Mouse (Mus musculus): ENCODE measurements around the gene Fgfr2. TPM values are rescaled to one million over a fixed set of nuclear protein-coding genes. Genes with fewer than 3 reads are reported as not detected.

The Fgfr2 gene
- polyA plus RNA-seq, 1 experiment from 2014 or later, result not detected

- no peak overlapping the region for H3K4me3 ChIP-seq (ENCODE audit: inconsistent target)
- no peaks in the 10 kb centered on the region for H3K36me3 ChIP-seq (ENCODE audit: inconsistent target)
- H3K27ac ChIP-seq, result no peak overlapping the region
- H3K79me2 ChIP-seq (ENCODE audit: inconsistent target), result no peaks in the 10 kb centered on the region
- WGBS (ENCODE audit: missing documents), result 87% methylated on average over 4 of the region's 4 CpGs
Observed at GRCm38 (mm10) chr7:130741099-130741498, 2382.1 kb downstream of the Fgfr2 start.

- no peak overlapping the region for H3K4me3 ChIP-seq (ENCODE audit: inconsistent target)
- H3K27ac ChIP-seq, result no peak overlapping the region
- H3K79me2 ChIP-seq (ENCODE audit: inconsistent target), result no peaks in the 10 kb centered on the region
- WGBS (ENCODE audit: missing documents), result 100% methylated on average over 2 of the region's 2 CpGs
- H3K36me3 ChIP-seq (ENCODE audit: inconsistent target), result no peaks in the 10 kb centered on the region
Observed at GRCm38 (mm10) chr7:130734195-130734787, 2388.9 kb downstream of the Fgfr2 start.

DNA sequence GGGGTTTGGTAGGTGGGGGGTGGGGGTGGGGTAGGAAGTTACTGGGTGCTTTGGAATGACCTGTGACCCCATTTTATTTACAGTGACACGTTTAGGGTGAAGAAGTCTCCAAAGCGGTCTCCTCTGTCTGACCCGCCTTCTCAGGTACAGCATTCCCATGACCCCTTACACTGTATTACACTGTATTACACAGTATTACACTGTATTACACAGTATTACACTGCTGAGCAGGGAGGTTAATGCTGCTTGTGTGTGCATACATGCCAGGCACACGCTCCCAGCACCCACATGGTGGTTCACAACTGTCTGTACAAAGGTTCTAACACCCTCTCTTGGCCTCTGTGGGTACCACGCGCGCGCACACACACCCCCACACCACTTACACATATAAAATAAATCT, 2389.7 kb downstream of the Fgfr2 start:
- WGBS (ENCODE audit: missing documents), result 91% methylated on average over 8 of the region's 8 CpGs
- H3K36me3 ChIP-seq (ENCODE audit: inconsistent target), result no peaks in the 10 kb centered on the region
- no peak overlapping the region for H3K27ac ChIP-seq
- no peak overlapping the region for H3K4me3 ChIP-seq (ENCODE audit: inconsistent target)
- no peaks in the 10 kb centered on the region for H3K79me2 ChIP-seq (ENCODE audit: inconsistent target)

DNA sequence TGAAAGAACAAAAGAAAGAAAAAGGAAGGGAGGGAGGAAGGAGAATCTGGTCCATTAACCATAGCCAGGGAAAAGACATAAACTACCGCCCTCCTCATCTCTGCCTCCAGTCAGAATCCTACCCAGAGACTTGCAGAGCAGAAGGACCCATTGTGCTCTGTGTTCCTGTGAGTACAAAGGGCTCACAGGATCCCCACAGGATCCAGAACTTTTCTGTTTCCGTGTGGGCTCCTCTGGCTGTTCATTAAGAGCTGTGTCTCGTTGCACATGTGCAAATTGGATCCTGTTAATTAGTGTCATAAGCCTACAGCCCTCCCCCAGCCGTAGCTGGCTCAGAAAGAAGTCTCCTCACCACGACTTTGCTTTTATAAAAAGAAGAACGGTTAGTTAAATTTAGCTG, 2390.2 kb downstream of the Fgfr2 start:
- no peak overlapping the region for H3K27ac ChIP-seq
- H3K36me3 ChIP-seq (ENCODE audit: inconsistent target), result no peaks in the 10 kb centered on the region
- WGBS (ENCODE audit: missing documents), result 84% methylated on average over 6 of the region's 6 CpGs
- no peaks in the 10 kb centered on the region for H3K79me2 ChIP-seq (ENCODE audit: inconsistent target)
- H3K4me3 ChIP-seq (ENCODE audit: inconsistent target), result no peak overlapping the region

DNA sequence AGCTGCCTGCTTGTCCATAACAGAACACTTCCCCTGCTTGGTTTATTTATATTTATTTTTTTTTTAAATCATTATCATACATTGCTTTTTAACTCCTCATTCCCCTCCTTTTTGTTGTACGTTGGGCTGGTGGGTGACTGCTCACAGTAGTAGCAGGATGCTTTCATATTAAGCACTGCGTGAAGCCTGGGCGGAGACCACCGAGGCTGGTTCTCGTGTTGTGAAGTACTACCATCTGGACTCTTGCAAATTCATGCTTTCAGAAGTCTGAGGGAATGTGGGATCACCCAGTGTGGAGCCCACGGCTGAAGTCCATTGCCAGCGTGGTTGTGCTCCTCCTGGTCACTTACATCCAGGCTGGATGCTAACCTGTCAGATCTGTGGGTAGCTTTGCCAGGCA, 2391.4 kb downstream of the Fgfr2 start:
- Histone ChIP-seq H3K36me3 (ENCODE audit: inconsistent target) (no peaks in the 10 kb centered on the region), H3K4me3 (ENCODE audit: inconsistent target) (no peak overlapping the region), H3K79me2 (ENCODE audit: inconsistent target) (no peaks in the 10 kb centered on the region), H3K27ac (no peak overlapping the region)
- 96% methylated on average over 7 of the region's 7 CpGs for WGBS (ENCODE audit: missing documents)

DNA sequence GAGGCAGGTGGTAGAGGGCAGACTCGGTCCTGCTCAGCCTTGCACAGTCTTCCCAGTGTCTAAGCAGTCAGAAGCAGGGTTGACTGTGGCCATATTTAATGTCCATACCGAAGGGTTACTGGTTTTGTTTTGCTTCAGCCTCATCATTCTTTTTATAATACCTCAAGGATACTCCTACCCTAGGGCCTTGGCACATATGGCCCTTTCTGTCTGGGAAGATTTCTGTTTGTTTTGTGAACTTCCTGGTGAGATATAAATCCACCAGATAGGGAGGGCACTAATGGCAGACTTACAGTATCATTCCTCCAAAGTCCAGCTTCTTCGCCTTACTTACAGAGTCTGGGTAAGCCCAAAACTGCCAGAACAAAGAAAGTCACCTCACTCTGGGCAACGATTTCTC, 2395.6 kb downstream of the Fgfr2 start:
- 93% methylated on average over 4 of the region's 4 CpGs for WGBS (ENCODE audit: missing documents)
- Histone ChIP-seq H3K36me3 (ENCODE audit: inconsistent target) (no peaks in the 10 kb centered on the region), H3K79me2 (ENCODE audit: inconsistent target) (no peaks in the 10 kb centered on the region), H3K27ac (no peak overlapping the region), H3K4me3 (ENCODE audit: inconsistent target) (no peak overlapping the region)

- Histone ChIP-seq H3K79me2 (ENCODE audit: inconsistent target) (no peaks in the 10 kb centered on the region), H3K36me3 (ENCODE audit: inconsistent target) (no peaks in the 10 kb centered on the region), H3K27ac (no peak overlapping the region), H3K4me3 (ENCODE audit: inconsistent target) (no peak overlapping the region)
- 57% methylated on average over 8 of the region's 8 CpGs for WGBS (ENCODE audit: missing documents)
Observed at GRCm38 (mm10) chr7:130726724-130727422, 2396.3 kb downstream of the Fgfr2 start.

DNA sequence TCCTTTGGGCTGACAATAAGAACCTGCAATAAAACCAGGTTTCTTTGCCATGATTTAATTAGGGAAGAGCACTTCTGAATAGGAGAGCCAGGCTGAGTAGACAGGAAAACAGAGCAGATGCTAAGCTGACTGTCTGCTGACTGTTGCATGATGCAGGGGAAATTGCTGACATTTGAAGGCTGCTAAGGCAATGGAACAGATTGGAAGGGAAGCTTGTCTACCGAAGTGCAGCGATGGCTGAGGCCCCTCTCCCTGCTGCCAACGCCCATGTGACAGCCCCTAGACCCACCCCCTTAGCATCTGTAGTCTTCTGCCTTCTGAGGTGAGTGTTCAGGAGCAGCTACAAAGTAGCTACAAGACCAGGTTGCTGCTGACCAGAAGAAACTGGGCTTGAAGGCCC, 2397.0 kb downstream of the Fgfr2 start:
- Histone ChIP-seq H3K79me2 (ENCODE audit: inconsistent target) (no peaks in the 10 kb centered on the region), H3K27ac (no peak overlapping the region), H3K36me3 (ENCODE audit: inconsistent target) (no peaks in the 10 kb centered on the region), H3K4me3 (ENCODE audit: inconsistent target) (no peak overlapping the region)
- WGBS (ENCODE audit: missing documents), result 62% methylated on average over 3 of the region's 3 CpGs

- Histone ChIP-seq H3K79me2 (ENCODE audit: inconsistent target) (no peaks in the 10 kb centered on the region), H3K27ac (no peak overlapping the region), H3K4me3 (ENCODE audit: inconsistent target) (no peak overlapping the region), H3K36me3 (ENCODE audit: inconsistent target) (no peaks in the 10 kb centered on the region)
- WGBS (ENCODE audit: missing documents), result 92% methylated on average over 9 of the region's 9 CpGs
Observed at GRCm38 (mm10) chr7:130720646-130721335, 2402.4 kb downstream of the Fgfr2 start.

GRCm38 (mm10) chr7:130719931-130720598, 2403.1 kb downstream of the Fgfr2 start:
- Histone ChIP-seq H3K4me3 (ENCODE audit: inconsistent target) (no peak overlapping the region), H3K36me3 (ENCODE audit: inconsistent target) (no peaks in the 10 kb centered on the region), H3K27ac (no peak overlapping the region), H3K79me2 (ENCODE audit: inconsistent target) (no peaks in the 10 kb centered on the region)
- WGBS (ENCODE audit: missing documents), result 63% methylated on average over 16 of the region's 16 CpGs

DNA sequence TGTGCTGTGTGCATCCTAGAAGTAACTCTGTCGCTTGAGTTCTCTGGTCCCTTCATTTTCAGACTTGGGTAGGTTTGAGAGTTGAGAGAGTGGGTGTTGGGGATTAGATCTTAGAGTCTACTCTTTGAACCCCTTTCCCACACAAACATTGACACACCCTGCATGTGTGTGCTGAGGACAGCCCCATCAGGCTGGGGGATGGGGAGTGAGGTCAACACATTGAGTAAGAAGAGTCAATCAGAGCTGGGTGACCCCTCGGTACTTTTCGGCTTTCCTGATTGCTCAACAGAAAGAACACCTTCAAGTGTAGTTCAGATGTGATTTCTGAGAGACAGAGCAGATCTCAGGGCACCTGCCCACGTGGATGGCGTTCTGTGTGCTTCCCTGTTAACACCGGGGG, 2406.2 kb downstream of the Fgfr2 start:
- Histone ChIP-seq H3K27ac (no peak overlapping the region), H3K36me3 (ENCODE audit: inconsistent target) (no peaks in the 10 kb centered on the region), H3K79me2 (ENCODE audit: inconsistent target) (no peaks in the 10 kb centered on the region), H3K4me3 (ENCODE audit: inconsistent target) (no peak overlapping the region)
- 92% methylated on average over 6 of the region's 6 CpGs for WGBS (ENCODE audit: missing documents)

- Histone ChIP-seq H3K4me3 (ENCODE audit: inconsistent target) (no peak overlapping the region), H3K79me2 (ENCODE audit: inconsistent target) (no peaks in the 10 kb centered on the region), H3K27ac (no peak overlapping the region), H3K36me3 (ENCODE audit: inconsistent target) (no peaks in the 10 kb centered on the region)
- WGBS (ENCODE audit: missing documents), result 96% methylated on average over 4 of the region's 4 CpGs
Observed at GRCm38 (mm10) chr7:130716341-130716740, 2406.8 kb downstream of the Fgfr2 start.

DNA sequence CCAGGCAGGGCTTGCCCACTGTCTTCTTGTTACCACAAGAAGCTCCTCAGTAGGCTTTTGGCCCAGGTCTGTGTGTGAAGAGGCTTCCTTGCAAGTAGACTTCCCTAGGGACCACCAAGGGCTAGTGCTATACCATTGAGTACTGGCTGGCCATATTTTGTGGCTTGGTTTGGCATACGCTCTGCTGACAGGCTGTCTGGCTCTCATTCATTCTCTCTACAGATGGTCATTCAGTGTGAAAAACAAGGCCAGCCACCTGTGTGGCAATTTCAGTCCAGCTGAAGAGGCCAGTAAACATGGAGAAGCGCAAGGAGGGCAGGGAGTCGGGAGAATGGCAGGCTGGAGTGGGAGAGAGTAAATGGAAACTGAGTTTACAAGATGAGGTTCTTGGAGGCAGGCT, 2407.7 kb downstream of the Fgfr2 start:
- Histone ChIP-seq H3K79me2 (ENCODE audit: inconsistent target) (no peaks in the 10 kb centered on the region), H3K36me3 (ENCODE audit: inconsistent target) (no peaks in the 10 kb centered on the region), H3K4me3 (ENCODE audit: inconsistent target) (no peak overlapping the region), H3K27ac (no peak overlapping the region)
- WGBS (ENCODE audit: missing documents), result 86% methylated on average over 3 of the region's 3 CpGs

GRCm38 (mm10) chr7:130713319-130713718, 2409.8 kb downstream of the Fgfr2 start:
- Histone ChIP-seq H3K4me3 (ENCODE audit: inconsistent target) (no peak overlapping the region), H3K27ac (no peak overlapping the region), H3K36me3 (ENCODE audit: inconsistent target) (no peaks in the 10 kb centered on the region), H3K79me2 (ENCODE audit: inconsistent target) (no peaks in the 10 kb centered on the region)
- WGBS (ENCODE audit: missing documents), result 85% methylated on average over 6 of the region's 6 CpGs

DNA sequence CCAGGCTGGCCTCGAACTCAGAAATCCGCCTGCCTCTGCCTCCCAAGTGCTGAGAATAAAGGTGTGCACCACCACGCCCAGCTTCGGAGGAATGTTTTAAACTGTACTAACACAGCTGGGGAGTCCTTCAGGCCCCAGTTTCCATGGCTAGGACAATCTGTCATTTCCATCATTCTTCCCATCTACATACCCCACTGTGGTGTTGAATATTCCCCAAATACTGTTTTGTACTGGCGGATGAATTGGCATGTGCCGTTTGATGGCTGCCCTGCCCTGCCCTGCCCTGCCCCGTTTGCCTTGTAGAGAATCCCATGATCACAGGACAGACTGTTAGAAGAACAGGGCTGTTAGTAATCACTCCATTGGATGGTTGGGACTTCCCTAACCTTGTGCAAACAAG, 2411.3 kb downstream of the Fgfr2 start:
- WGBS (ENCODE audit: missing documents), result 93% methylated on average over 5 of the region's 7 CpGs
- Histone ChIP-seq H3K4me3 (ENCODE audit: inconsistent target) (no peak overlapping the region), H3K27ac (no peak overlapping the region), H3K36me3 (ENCODE audit: inconsistent target) (no peaks in the 10 kb centered on the region), H3K79me2 (ENCODE audit: inconsistent target) (no peaks in the 10 kb centered on the region)

Data from macrophage (primary cell).